Mouse (Mus musculus): ENCODE measurements around the gene Dnajc28. TPM values are rescaled to one million over a fixed set of nuclear protein-coding genes. Genes with fewer than 3 reads are reported as not detected.
A peak's percentile ranks its signal among the peaks of the same experiment; 100 is the strongest.

Gene Dnajc28
- polyA plus RNA-seq, 1 experiment = 3.9 TPM

- TF ChIP-seq POLR2A (IDR thresholded peaks at IDR 0.05; ENCODE audit: borderline replicate concordance, extremely low read depth, insufficient read depth, insufficient read length, poor library complexity, severe bottlenecking) (no peak), CTCF (IDR thresholded peaks at IDR 0.05; ENCODE audit: borderline replicate concordance, extremely low read depth, insufficient read depth, insufficient read length) (no peak)
- no peak for DNase-seq (ENCODE audit: low read depth)
Measured at GRCm38 (mm10) chr16:91587730-91588453, 30.9 kb downstream of the Dnajc28 start.

GRCm38 (mm10) chr16:91586244-91586643 is 32.6 kb downstream of the Dnajc28 start:
- TF ChIP-seq CTCF (IDR thresholded peaks at IDR 0.05; ENCODE audit: borderline replicate concordance, extremely low read depth, insufficient read depth, insufficient read length) = no peak
- TF ChIP-seq POLR2A (IDR thresholded peaks at IDR 0.05; ENCODE audit: borderline replicate concordance, extremely low read depth, insufficient read depth, insufficient read length, poor library complexity, severe bottlenecking) = no peak
- no peak for DNase-seq (ENCODE audit: low read depth)

GRCm38 (mm10) chr16:91585617-91586016 is 33.2 kb downstream of the Dnajc28 start:
- TF ChIP-seq CTCF (IDR thresholded peaks at IDR 0.05; ENCODE audit: borderline replicate concordance, extremely low read depth, insufficient read depth, insufficient read length) (no peak), POLR2A (IDR thresholded peaks at IDR 0.05; ENCODE audit: borderline replicate concordance, extremely low read depth, insufficient read depth, insufficient read length, poor library complexity, severe bottlenecking) (no peak)
- DNase-seq (ENCODE audit: low read depth) = no peak

DNA sequence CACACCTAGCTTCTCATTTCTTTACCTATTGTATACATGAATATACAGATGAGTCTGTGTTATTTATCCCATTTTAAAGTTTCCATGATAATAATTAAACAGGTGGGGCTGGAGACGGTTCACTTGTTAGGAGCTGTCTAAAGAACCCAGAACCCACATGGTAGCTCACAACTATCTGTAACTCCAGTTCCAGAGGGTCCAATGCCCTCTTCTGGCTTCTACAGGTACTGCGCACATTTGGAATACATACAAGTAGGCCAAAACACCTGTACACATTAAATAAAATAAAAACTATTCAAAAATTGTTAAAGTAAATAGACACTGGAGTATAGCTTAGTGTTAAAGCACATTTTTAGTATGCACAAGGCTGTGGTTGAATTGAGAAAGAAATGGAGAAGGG is 36.5 kb downstream of the Dnajc28 start:
- peak; percentile 52 for DNase-seq (ENCODE audit: low read depth)
- peak; percentile 50; the same call in 1 of the 2 replicates for TF ChIP-seq CTCF (IDR thresholded peaks at IDR 0.05; ENCODE audit: borderline replicate concordance, extremely low read depth, insufficient read depth, insufficient read length)
- TF ChIP-seq POLR2A (IDR thresholded peaks at IDR 0.05; ENCODE audit: borderline replicate concordance, extremely low read depth, insufficient read depth, insufficient read length, poor library complexity, severe bottlenecking) = no peak

GRCm38 (mm10) chr16:91578980-91579720 is 39.7 kb downstream of the Dnajc28 start:
- no peak for TF ChIP-seq CTCF (IDR thresholded peaks at IDR 0.05; ENCODE audit: borderline replicate concordance, extremely low read depth, insufficient read depth, insufficient read length)
- no peak for TF ChIP-seq POLR2A (IDR thresholded peaks at IDR 0.05; ENCODE audit: borderline replicate concordance, extremely low read depth, insufficient read depth, insufficient read length, poor library complexity, severe bottlenecking)
- peak; percentile 95 for DNase-seq (ENCODE audit: low read depth)

DNA sequence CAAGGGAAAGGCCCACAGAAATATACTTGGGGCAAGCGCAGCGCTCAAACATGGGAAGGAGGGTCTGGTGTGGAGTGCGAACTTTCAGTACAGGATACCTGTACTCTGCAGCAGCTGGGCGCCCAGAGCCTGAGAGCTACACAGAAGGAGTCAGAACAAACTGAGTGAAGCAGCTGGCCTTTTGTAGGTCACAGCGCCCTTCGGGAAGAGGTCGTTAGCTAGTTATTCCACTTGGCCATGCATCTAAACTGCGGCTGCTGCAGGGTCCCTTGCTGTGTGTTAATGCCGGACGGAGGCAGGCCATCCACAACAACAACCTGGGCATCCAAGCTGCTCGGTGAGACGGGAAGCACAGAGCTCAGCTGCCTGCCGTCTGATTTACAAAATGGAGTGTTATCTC is 43.7 kb downstream of the Dnajc28 start:
- peak; percentile 32 for DNase-seq (ENCODE audit: low read depth)
- TF ChIP-seq POLR2A (IDR thresholded peaks at IDR 0.05; ENCODE audit: borderline replicate concordance, extremely low read depth, insufficient read depth, insufficient read length, poor library complexity, severe bottlenecking) (no peak), CTCF (IDR thresholded peaks at IDR 0.05; ENCODE audit: borderline replicate concordance, extremely low read depth, insufficient read depth, insufficient read length) (no peak)

DNA sequence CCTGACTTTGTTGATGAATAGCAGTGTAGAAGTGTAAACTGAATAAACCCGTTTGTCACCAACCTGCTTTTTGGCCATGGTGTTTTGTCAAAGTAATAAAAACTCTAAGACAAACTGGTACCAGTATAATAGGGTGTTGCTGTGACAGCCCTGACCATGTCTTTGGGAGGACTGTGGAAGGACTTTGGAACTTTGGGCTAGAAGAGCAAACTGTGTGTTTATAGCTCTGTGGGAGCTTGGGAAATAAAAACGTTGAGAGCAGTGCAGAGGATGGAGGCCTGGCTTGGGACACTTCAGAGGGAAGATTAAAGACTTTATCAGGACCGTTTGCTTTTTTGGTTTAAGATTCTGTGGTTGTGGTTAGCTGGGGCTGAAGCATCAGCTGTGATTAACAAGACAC is 47.7 kb downstream of the Dnajc28 start:
- no peak for DNase-seq (ENCODE audit: low read depth)
- TF ChIP-seq POLR2A (IDR thresholded peaks at IDR 0.05; ENCODE audit: borderline replicate concordance, extremely low read depth, insufficient read depth, insufficient read length, poor library complexity, severe bottlenecking) (no peak), CTCF (IDR thresholded peaks at IDR 0.05; ENCODE audit: borderline replicate concordance, extremely low read depth, insufficient read depth, insufficient read length) (no peak)

- no peak for DNase-seq (ENCODE audit: low read depth)
- TF ChIP-seq CTCF (IDR thresholded peaks at IDR 0.05; ENCODE audit: borderline replicate concordance, extremely low read depth, insufficient read depth, insufficient read length) (no peak), POLR2A (IDR thresholded peaks at IDR 0.05; ENCODE audit: borderline replicate concordance, extremely low read depth, insufficient read depth, insufficient read length, poor library complexity, severe bottlenecking) (no peak)
Measured at GRCm38 (mm10) chr16:91568960-91569359, 49.9 kb downstream of the Dnajc28 start.

GRCm38 (mm10) chr16:91566002-91566401 is 52.8 kb downstream of the Dnajc28 start:
- TF ChIP-seq POLR2A (IDR thresholded peaks at IDR 0.05; ENCODE audit: borderline replicate concordance, extremely low read depth, insufficient read depth, insufficient read length, poor library complexity, severe bottlenecking) (no peak), CTCF (IDR thresholded peaks at IDR 0.05; ENCODE audit: borderline replicate concordance, extremely low read depth, insufficient read depth, insufficient read length) (no peak)
- DNase-seq (ENCODE audit: low read depth) = no peak

DNA sequence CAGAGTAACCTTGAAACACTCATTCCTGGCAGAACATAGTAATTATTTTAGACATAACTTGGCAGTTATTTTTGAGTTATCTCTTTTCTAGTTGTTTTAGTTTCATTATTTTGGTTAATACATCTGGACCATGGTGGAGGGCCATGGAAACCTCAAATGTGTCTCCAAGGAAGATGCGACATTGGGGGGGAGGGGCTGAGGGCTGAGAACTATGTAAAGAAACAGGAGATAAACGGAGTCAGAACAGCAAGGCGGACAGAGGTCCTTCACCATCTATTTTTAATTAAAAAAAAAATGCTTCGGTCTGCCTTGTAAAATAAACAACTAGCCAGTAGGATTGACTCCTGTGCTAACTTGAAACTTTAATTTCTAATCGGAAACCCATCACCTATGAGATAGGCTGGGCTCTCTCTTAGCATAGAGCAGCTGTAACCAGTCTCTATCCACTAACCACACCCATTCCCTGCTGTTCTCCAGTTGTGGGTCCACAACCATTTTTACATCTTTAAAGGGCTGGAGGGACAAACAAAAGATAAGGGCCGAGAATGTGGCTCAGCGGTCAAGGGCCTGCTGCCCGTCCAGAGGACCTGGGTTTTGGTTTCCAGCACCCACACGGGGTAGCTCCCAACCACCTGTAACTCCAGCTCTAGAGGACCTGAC is 53.4 kb downstream of the Dnajc28 start:
- DNase-seq (ENCODE audit: low read depth) = no peak
- TF ChIP-seq CTCF (IDR thresholded peaks at IDR 0.05; ENCODE audit: borderline replicate concordance, extremely low read depth, insufficient read depth, insufficient read length) (no peak), POLR2A (IDR thresholded peaks at IDR 0.05; ENCODE audit: borderline replicate concordance, extremely low read depth, insufficient read depth, insufficient read length, poor library complexity, severe bottlenecking) (no peak)

GRCm38 (mm10) chr16:91564580-91565291 is 54.1 kb downstream of the Dnajc28 start:
- no peak for TF ChIP-seq POLR2A (IDR thresholded peaks at IDR 0.05; ENCODE audit: borderline replicate concordance, extremely low read depth, insufficient read depth, insufficient read length, poor library complexity, severe bottlenecking)
- no peak for TF ChIP-seq CTCF (IDR thresholded peaks at IDR 0.05; ENCODE audit: borderline replicate concordance, extremely low read depth, insufficient read depth, insufficient read length)
- no peak for DNase-seq (ENCODE audit: low read depth)

Other genes with a start within 250 kb of the Dnajc28 start
- 20.5 and 24.1 TPM in 2 replicates for gene Ifnar2, start 246.2 kb downstream of the Dnajc28 start, polyA plus RNA-seq (2012; rRNA removed)
- 0.11 TPM in 1 of 2 replicates, not detected in the other for gene Gm21970, start 227.3 kb downstream of the Dnajc28 start, polyA plus RNA-seq (2012; rRNA removed)
- 6.1 and 7.0 TPM in 2 replicates for gene Il10rb, start 212.9 kb downstream of the Dnajc28 start, polyA plus RNA-seq (2012; rRNA removed)
- 43.7 and 54.3 TPM in 2 replicates for gene Ifnar1, start 133.8 kb downstream of the Dnajc28 start, polyA plus RNA-seq (2012; rRNA removed)
- 34.8 and 43.1 TPM in 2 replicates for gene Ifngr2, start 72.0 kb downstream of the Dnajc28 start, polyA plus RNA-seq (2012; rRNA removed)
- 52.3 and 55.4 TPM in 2 replicates for gene Tmem50b, start 21.2 kb downstream of the Dnajc28 start, polyA plus RNA-seq (2012; rRNA removed)
- gene Gart, start 27.9 kb upstream of the Dnajc28 start, polyA plus RNA-seq (2012; rRNA removed) = 42.7 and 46.1 TPM in 2 replicates
- gene Son, start 28.5 kb upstream of the Dnajc28 start, polyA plus RNA-seq (2012; rRNA removed) = 331 and 353 TPM in 2 replicates
- gene Donson, start 69.7 kb upstream of the Dnajc28 start, polyA plus RNA-seq (2012; rRNA removed) = 36.4 and 45.3 TPM in 2 replicates
- 72.1 and 92.2 TPM in 2 replicates for gene Cryzl1, start 109.9 kb upstream of the Dnajc28 start, polyA plus RNA-seq (2012; rRNA removed)
- 62.2 and 82.6 TPM in 2 replicates for gene Itsn1, start 110.3 kb upstream of the Dnajc28 start, polyA plus RNA-seq (2012; rRNA removed)